Mouse (Mus musculus) small intestine, adult 2 months (tissue): ENCODE measurements around the gene Hivep3. TPM values are rescaled to one million over a fixed set of nuclear protein-coding genes. Genes with fewer than 3 reads are reported as not detected.

ENCODE experiments used
- H3K27ac ChIP-seq: fragments of 200-500 bp; 2 replicates; pipeline ENCODE4 v1.5.1; 2012; ENCODE audit warnings: low read depth, low read length, control low read depth, inconsistent platforms; ENCODE audit not compliant: insufficient read depth
- H3K27me3 ChIP-seq: fragments of 200-500 bp; 2 replicates; pipeline ENCODE4 v1.6.1; 2012; ENCODE audit warnings: mild to moderate bottlenecking, moderate library complexity, low read length, inconsistent platforms; ENCODE audit not compliant: control insufficient read depth, insufficient read depth
- H3K36me3 ChIP-seq: fragments of 200-500 bp; 2 replicates; pipeline ENCODE4 v1.6.1; 2012; ENCODE audit warnings: mild to moderate bottlenecking, low read length, control low read depth, inconsistent platforms; ENCODE audit not compliant: control insufficient read depth, insufficient read depth
- H3K4me1 ChIP-seq: fragments of 200-500 bp; 2 replicates; pipeline ENCODE4 v1.6.1; 2012; ENCODE audit warnings: low read length, inconsistent platforms, mixed read lengths; ENCODE audit not compliant: control insufficient read depth, insufficient read depth, insufficient read length
- H3K4me3 ChIP-seq: fragments of 200-500 bp; 2 replicates; pipeline ENCODE4 v1.5.1; 2012; ENCODE audit warnings: low read depth, mild to moderate bottlenecking, control low read depth, inconsistent platforms, low read length, moderate library complexity
- CTCF ChIP-seq: fragments of 200-500 bp; IDR thresholded peaks from 2 replicates; pipeline ENCODE4 v1.5.1; 2012; ENCODE audit warnings: low read depth, mild to moderate bottlenecking, control low read depth, inconsistent platforms, low read length, moderate library complexity, mixed read lengths; ENCODE audit not compliant: insufficient replicate concordance, insufficient read length; ENCODE audit errors: extremely low read depth
- POLR2A ChIP-seq: fragments of 200-500 bp; IDR thresholded peaks from 2 replicates; pipeline ENCODE4 v1.6.1; 2012; ENCODE audit warnings: low read depth, mild to moderate bottlenecking, control low read depth, inconsistent platforms, low read length, moderate library complexity
- WGBS: fragments of 180-500 bp; shearing (Covaris S2); methylation state at CpG from one replicate; pipeline ENCODE4 v1.1.7; 2018; 5-methylcytosine and 5-hydroxymethylcytosine counted together
- polyA plus RNA-seq: library from polyadenylated mRNA; depleted of rRNA; stranded (reverse); fragments of >200 nt; gene quantifications from 2 replicates; pipeline ENCODE4 v1.2.3, GENCODE M21; 2012

Hivep3 gene
- polyA plus RNA-seq, 1 experiment: 3.3 TPM

GRCm38 (mm10) chr4:119979918-119980317 is 246.3 kb downstream of the Hivep3 start:
- no peaks in the 10 kb centered on the region for H3K36me3 ChIP-seq
- H3K27me3 ChIP-seq: no peaks in the 10 kb centered on the region
- whole genome bisulfite sequencing: 55% methylated on average over 2 of the region's 2 CpGs
- H3K4me3 ChIP-seq: no peak overlapping the region
- no peaks in the 10 kb centered on the region for H3K4me1 ChIP-seq
- H3K27ac ChIP-seq: no peak overlapping the region
- TF ChIP-seq POLR2A (no peak), CTCF (no peak)

DNA sequence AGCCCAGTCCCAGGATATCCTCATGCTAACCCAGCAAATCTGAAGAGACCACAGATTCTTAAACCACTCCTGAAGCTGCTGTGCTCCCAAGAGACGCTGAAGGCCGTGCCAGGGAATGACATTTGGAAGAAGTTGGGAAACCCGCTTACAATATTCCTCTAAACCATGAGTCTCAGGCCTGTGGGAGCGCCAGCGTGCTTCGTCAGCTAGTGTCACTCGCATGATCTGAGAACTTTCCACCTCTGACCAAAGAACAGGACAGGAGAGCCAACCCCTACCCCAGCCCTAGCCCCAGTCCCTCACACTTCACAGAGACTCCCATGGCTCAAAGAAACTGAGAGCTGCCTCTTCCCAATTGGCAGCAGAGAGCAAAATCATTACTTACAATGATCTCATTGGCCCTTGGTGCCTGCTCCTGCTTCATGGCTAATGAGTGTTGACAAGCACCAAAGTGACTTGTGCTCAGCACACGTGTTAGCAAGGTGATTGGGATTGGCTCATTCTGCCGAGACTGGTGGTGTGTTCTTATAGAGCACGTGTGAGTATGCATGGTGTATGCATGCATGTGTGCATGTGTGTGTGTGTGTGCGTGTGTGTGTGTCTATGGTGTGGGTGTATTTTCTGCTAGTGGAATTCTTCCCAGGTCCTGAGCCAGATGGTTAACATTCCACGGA is 247.6 kb downstream of the Hivep3 start:
- no peak for TF ChIP-seq POLR2A
- TF ChIP-seq CTCF: no peak
- Histone ChIP-seq H3K27ac (no peak overlapping the region), H3K36me3 (no peaks in the 10 kb centered on the region), H3K4me1 (no peaks in the 10 kb centered on the region), H3K4me3 (no peak overlapping the region), H3K27me3 (no peaks in the 10 kb centered on the region)
- WGBS: 77% methylated on average over 12 of the region's 12 CpGs

DNA sequence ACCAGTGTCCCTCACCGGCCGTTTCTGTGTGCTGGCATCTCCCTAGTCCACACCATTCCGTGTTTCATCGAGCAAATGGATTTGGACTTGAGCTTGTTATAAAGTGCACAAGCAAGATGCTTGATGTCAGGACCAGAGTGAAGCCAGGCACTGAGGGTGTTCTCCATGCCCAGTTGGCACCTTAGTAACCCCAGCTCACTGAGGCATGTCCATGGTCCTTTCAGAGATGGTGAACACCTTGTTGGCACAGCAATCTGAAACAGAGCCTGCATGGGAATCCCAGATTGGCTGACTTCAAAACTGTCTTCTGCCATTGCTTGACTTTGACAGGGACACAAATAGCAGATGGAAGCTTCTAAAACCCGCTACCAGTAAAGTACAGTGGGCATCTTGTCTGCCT is 252.5 kb downstream of the Hivep3 start:
- TF ChIP-seq CTCF (no peak), POLR2A (no peak)
- Histone ChIP-seq H3K27me3 (no peaks in the 10 kb centered on the region), H3K4me3 (no peak overlapping the region), H3K4me1 (no peaks in the 10 kb centered on the region), H3K36me3 (no peaks in the 10 kb centered on the region), H3K27ac (no peak overlapping the region)
- WGBS: 78% methylated on average over 5 of the region's 5 CpGs

DNA sequence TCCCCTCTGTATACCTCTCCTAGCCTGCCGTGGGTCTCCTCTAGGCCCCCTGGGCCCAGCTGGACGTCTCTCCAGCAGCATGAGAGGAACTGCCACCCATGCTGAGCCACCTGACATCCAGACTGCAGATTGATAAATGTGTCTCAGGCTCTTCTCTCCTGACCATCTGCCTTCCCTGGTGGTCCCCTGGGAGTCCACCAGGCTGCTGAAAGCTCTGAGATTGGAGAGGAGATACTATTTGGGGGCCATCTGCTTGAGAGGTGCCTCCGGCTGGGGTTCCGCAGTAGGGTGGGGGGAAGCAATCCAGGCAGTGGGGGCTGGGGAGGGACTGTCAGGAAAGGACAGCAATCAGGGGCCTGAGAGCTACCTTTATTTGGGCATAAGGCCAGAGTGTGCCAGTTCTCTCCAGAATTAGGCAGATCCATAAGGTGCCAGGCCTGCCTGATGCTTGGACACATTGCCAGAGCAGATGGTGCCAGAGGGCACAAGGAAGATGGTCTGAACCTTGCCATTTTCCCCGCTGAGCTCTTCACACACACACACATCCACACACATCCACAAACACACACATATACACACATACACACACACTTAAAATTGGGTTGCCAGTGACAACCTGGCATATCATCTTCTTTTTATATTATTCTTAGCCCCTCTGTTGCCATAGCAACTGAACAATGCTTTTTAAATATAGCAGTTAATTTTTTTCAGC is 253.2 kb downstream of the Hivep3 start:
- 83% methylated on average over 5 of the region's 5 CpGs for WGBS
- no peak overlapping the region for H3K27ac ChIP-seq
- H3K4me1 ChIP-seq: no peaks in the 10 kb centered on the region
- TF ChIP-seq CTCF: no peak
- no peak for TF ChIP-seq POLR2A
- H3K4me3 ChIP-seq: no peak overlapping the region
- H3K36me3 ChIP-seq: no peaks in the 10 kb centered on the region
- no peaks in the 10 kb centered on the region for H3K27me3 ChIP-seq

GRCm38 (mm10) chr4:119987376-119988087 is 253.9 kb downstream of the Hivep3 start:
- WGBS: 50% methylated on average over 4 of the region's 4 CpGs
- TF ChIP-seq POLR2A (no peak), CTCF (no peak)
- no peak overlapping the region for H3K27ac ChIP-seq
- H3K27me3 ChIP-seq: no peaks in the 10 kb centered on the region
- no peaks in the 10 kb centered on the region for H3K4me1 ChIP-seq
- H3K36me3 ChIP-seq: no peaks in the 10 kb centered on the region
- no peak overlapping the region for H3K4me3 ChIP-seq

GRCm38 (mm10) chr4:119989031-119989693 is 255.6 kb downstream of the Hivep3 start:
- Histone ChIP-seq H3K4me3 (no peak overlapping the region), H3K27me3 (no peaks in the 10 kb centered on the region), H3K4me1 (no peaks in the 10 kb centered on the region), H3K27ac (no peak overlapping the region), H3K36me3 (no peaks in the 10 kb centered on the region)
- TF ChIP-seq POLR2A (no peak), CTCF (no peak)
- WGBS: 61% methylated on average over 3 of the region's 3 CpGs

GRCm38 (mm10) chr4:119990346-119990745 is 256.8 kb downstream of the Hivep3 start:
- H3K27ac ChIP-seq: no peak overlapping the region
- no peak for TF ChIP-seq CTCF
- no peak for TF ChIP-seq POLR2A
- no peaks in the 10 kb centered on the region for H3K4me1 ChIP-seq
- H3K4me3 ChIP-seq: no peak overlapping the region
- 71% methylated on average over 3 of the region's 3 CpGs for WGBS
- H3K27me3 ChIP-seq: no peaks in the 10 kb centered on the region
- H3K36me3 ChIP-seq: no peaks in the 10 kb centered on the region
